Mouse (Mus musculus) hindbrain, embryonic 16.5 days (tissue): ENCODE data around the gene Gp5. TPM values are rescaled to one million over a fixed set of nuclear protein-coding genes. Genes with fewer than 3 reads are reported as not detected.

Experiments used
- ATAC-seq: fragments of 200-750 bp; cut with Nextera tagmentation; 2 replicates; pipeline ENCODE4 v1.8.0; 2017; ENCODE audit warnings: moderate TSS enrichment, moderate library complexity
- H3K27ac ChIP-seq: fragments of 300-500 bp; sonication (generic); 2 replicates; pipeline ENCODE4 v1.5.1; 2014; ENCODE audit warnings: low read depth, mild to moderate bottlenecking, control low read depth, low read length, moderate library complexity
- H3K27me3 ChIP-seq: fragments of 300-500 bp; sonication (generic); replicated peaks from 2 replicates; pipeline ENCODE4 v1.6.1; 2014; ENCODE audit warnings: low read length; ENCODE audit not compliant: control insufficient read depth, insufficient read depth
- H3K36me3 ChIP-seq: fragments of 300-500 bp; sonication (generic); 2 replicates; pipeline ENCODE4 v1.6.1; 2014; ENCODE audit warnings: mild to moderate bottlenecking, low read length, moderate library complexity, mixed read lengths; ENCODE audit not compliant: control insufficient read depth, insufficient read depth
- H3K4me1 ChIP-seq: fragments of 300-500 bp; sonication (generic); 2 replicates; pipeline ENCODE4 v1.6.1; 2014; ENCODE audit warnings: low read depth, low read length; ENCODE audit not compliant: control insufficient read depth, insufficient read depth
- H3K4me2 ChIP-seq: fragments of 300-500 bp; sonication (generic); 2 replicates; pipeline ENCODE4 v1.6.1; 2014; ENCODE audit warnings: mild to moderate bottlenecking, low read length, control low read depth, moderate library complexity
- H3K4me3 ChIP-seq: fragments of 300-500 bp; sonication (generic); 2 replicates; pipeline ENCODE4 v1.5.1; 2014; ENCODE audit warnings: mild to moderate bottlenecking, low read length, control low read depth, moderate library complexity
- H3K9ac ChIP-seq: fragments of 300-500 bp; sonication (generic); 2 replicates; pipeline ENCODE4 v1.6.1; 2014; ENCODE audit warnings: low read depth, mild to moderate bottlenecking, control low read depth, low read length, moderate library complexity
- H3K9me3 ChIP-seq: fragments of 300-500 bp; sonication (generic); 2 replicates; pipeline ENCODE4 v1.6.1; 2014; ENCODE audit warnings: mild to moderate bottlenecking, low read length, moderate library complexity; ENCODE audit not compliant: control insufficient read depth
- WGBS: fragments of 180-500 bp; shearing (Covaris S2); extraction: QIAGEN DNeasy Blood & Tissue Kit; methylation state at CpG from one replicate; pipeline ENCODE4 v1.1.7; 2014; 5-methylcytosine and 5-hydroxymethylcytosine counted together
- polyA plus RNA-seq: library from polyadenylated mRNA; unstranded; fragments of >200 nt; fragmentation: Nextera tagmentation; extraction: Ambion mirVana; gene quantifications from 2 replicates; pipeline ENCODE4 v1.2.1, GENCODE M21; 2015

Gp5 gene
- polyA plus RNA-seq, 1 experiment from 2014 or later: 0.55 TPM

- Histone ChIP-seq H3K27me3 (peaks cover 22% of the 10 kb centered on the region), H3K9me3 (no peaks in the 10 kb centered on the region), H3K4me1 (peaks cover 7% of the 10 kb centered on the region), H3K4me2 (peak overlapping the region; percentile 48), H3K27ac (no peak overlapping the region), H3K9ac (no peak overlapping the region), H3K36me3 (no peaks in the 10 kb centered on the region), H3K4me3 (peak overlapping the region; percentile 16)
- WGBS: 2% methylated on average over 15 of the region's 15 CpGs
- peak; percentile 67 for ATAC-seq
These were observed 26.7 kb downstream of the Gp5 start for GRCm38 (mm10) chr16:30283743-30284337.

GRCm38 (mm10) chr16:30282844-30283495 lies 27.6 kb downstream of the Gp5 start, which contains the start of gene Lrrc15:
Gene Lrrc15, minus strand, starts transcription at chr16:30283256.
- Histone ChIP-seq H3K27ac (no peak within 1 kb of the TSS), H3K36me3 (no peaks in the 10 kb centered on the region), H3K9ac (peak within 1 kb of the TSS; percentile 47), H3K27me3 (peaks cover 22% of the 10 kb centered on the region), H3K4me2 (peak within 1 kb of the TSS; percentile 59), H3K4me3 (peak within 1 kb of the TSS; percentile 34), H3K9me3 (no peaks in the 10 kb centered on the region), H3K4me1 (peaks cover 7% of the 10 kb centered on the region)
- ATAC-seq: no peak
- 5% methylated on average over 34 of the region's 34 CpGs for WGBS

- H3K9ac ChIP-seq: no peak overlapping the region
- no peak overlapping the region for H3K27ac ChIP-seq
- no peaks in the 10 kb centered on the region for H3K9me3 ChIP-seq
- H3K36me3 ChIP-seq: no peaks in the 10 kb centered on the region
- ATAC-seq: no peak
- H3K4me1 ChIP-seq: peaks cover 7% of the 10 kb centered on the region
- H3K4me2 ChIP-seq: no peak overlapping the region
- H3K4me3 ChIP-seq: no peak overlapping the region
- peaks cover 22% of the 10 kb centered on the region for H3K27me3 ChIP-seq
- 19% methylated on average over 4 of the region's 4 CpGs for whole genome bisulfite sequencing
These were observed 29.8 kb downstream of the Gp5 start for GRCm38 (mm10) chr16:30280676-30281297.

GRCm38 (mm10) chr16:30278406-30278805 lies 32.2 kb downstream of the Gp5 start:
- Histone ChIP-seq H3K4me1 (peaks cover 4% of the 10 kb centered on the region), H3K9me3 (no peaks in the 10 kb centered on the region), H3K4me2 (no peak overlapping the region), H3K27me3 (peaks cover 15% of the 10 kb centered on the region), H3K4me3 (no peak overlapping the region), H3K9ac (no peak overlapping the region), H3K36me3 (no peaks in the 10 kb centered on the region), H3K27ac (no peak overlapping the region)
- 64% methylated on average over 11 of the region's 11 CpGs for WGBS
- no peak for ATAC-seq

- H3K27ac ChIP-seq: no peak overlapping the region
- no peak overlapping the region for H3K4me3 ChIP-seq
- H3K9ac ChIP-seq: no peak overlapping the region
- H3K36me3 ChIP-seq: no peaks in the 10 kb centered on the region
- ATAC-seq: no peak
- whole genome bisulfite sequencing: 69% methylated on average over 15 of the region's 15 CpGs
- peaks cover 5% of the 10 kb centered on the region; the same call in 1 of the 2 replicates for H3K4me1 ChIP-seq
- no peaks in the 10 kb centered on the region for H3K9me3 ChIP-seq
- no peak overlapping the region for H3K4me2 ChIP-seq
- H3K27me3 ChIP-seq: no peaks in the 10 kb centered on the region
These were observed 34.8 kb downstream of the Gp5 start for GRCm38 (mm10) chr16:30275558-30276340.

GRCm38 (mm10) chr16:30273065-30273464 lies 37.5 kb downstream of the Gp5 start:
- peaks cover 5% of the 10 kb centered on the region; the same call in 1 of the 2 replicates for H3K4me1 ChIP-seq
- H3K27me3 ChIP-seq: no peaks in the 10 kb centered on the region
- no peak overlapping the region for H3K27ac ChIP-seq
- H3K4me2 ChIP-seq: no peak overlapping the region
- H3K4me3 ChIP-seq: no peak overlapping the region
- no peak overlapping the region for H3K9ac ChIP-seq
- H3K9me3 ChIP-seq: no peaks in the 10 kb centered on the region
- ATAC-seq: no peak
- no peaks in the 10 kb centered on the region for H3K36me3 ChIP-seq
- 91% methylated on average over 8 of the region's 8 CpGs for WGBS

GRCm38 (mm10) chr16:30271941-30272595 lies 38.5 kb downstream of the Gp5 start:
- no peaks in the 10 kb centered on the region for H3K27me3 ChIP-seq
- H3K36me3 ChIP-seq: no peaks in the 10 kb centered on the region
- 36% methylated on average over 6 of the region's 6 CpGs for WGBS
- H3K9ac ChIP-seq: no peak overlapping the region
- ATAC-seq: no peak
- H3K4me2 ChIP-seq: no peak overlapping the region
- no peak overlapping the region for H3K4me3 ChIP-seq
- no peaks in the 10 kb centered on the region for H3K9me3 ChIP-seq
- peaks cover 5% of the 10 kb centered on the region; the same call in 1 of the 2 replicates for H3K4me1 ChIP-seq
- H3K27ac ChIP-seq: peak overlapping the region; percentile 14; the same call in 1 of the 2 replicates

GRCm38 (mm10) chr16:30271223-30271761 lies 39.3 kb downstream of the Gp5 start:
- Histone ChIP-seq H3K4me3 (no peak overlapping the region), H3K4me2 (no peak overlapping the region), H3K9ac (no peak overlapping the region), H3K27ac (no peak overlapping the region), H3K9me3 (no peaks in the 10 kb centered on the region), H3K36me3 (no peaks in the 10 kb centered on the region), H3K4me1 (peaks cover 5% of the 10 kb centered on the region; the same call in 1 of the 2 replicates), H3K27me3 (no peaks in the 10 kb centered on the region)
- no peak for ATAC-seq
- 67% methylated on average over 8 of the region's 8 CpGs for WGBS
